Mouse (Mus musculus) 3T3-L1 (cell line): ENCODE data around the gene Tbx20.

Experiments used
- DNase-seq: peaks from one replicate; pipeline ENCODE4 v3.0.0-alpha.2; 2015; ENCODE audit warnings: low read depth, low spot score

Gene Tbx20

DNA sequence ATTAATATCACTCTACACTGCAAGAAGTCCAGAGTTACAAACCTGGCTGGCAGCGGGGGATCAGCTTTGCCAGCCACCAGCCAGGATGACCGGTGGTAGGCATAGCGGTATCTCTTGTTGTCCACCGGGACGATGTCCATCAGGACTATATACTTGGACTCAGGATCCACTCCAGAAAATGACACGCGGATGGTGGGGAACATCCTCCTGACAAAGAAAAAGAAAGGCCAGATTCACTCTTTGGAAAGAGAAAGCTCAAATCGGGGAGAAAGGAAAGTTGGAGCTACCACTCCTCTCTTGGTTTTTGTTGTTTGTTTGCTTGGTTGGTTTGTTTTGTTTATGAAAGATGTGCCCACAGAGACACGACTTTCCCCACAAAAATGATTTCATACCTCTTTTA is 4.5 kb downstream of the Tbx20 start:
- DNase-seq: no peak

DNA sequence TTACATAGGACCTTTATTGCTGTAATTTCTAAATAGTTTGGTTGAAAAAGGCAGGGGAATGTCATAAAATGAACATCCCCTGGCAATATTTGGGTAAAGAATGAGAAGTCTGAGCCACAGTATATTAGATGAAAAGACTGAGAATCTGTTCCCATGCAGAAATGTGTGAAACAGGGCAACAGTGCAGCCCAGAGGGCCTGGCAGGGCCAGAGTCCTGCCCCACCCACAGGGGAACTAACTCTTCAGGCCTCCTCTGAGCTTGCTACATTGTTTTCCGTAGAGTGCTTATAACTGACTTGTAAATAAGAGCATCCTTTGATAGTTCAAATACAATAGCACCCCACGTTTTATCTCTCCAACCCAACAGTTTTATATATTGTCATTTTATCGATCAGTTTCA is 7.0 kb downstream of the Tbx20 start:
- DNase-seq: no peak

DNA sequence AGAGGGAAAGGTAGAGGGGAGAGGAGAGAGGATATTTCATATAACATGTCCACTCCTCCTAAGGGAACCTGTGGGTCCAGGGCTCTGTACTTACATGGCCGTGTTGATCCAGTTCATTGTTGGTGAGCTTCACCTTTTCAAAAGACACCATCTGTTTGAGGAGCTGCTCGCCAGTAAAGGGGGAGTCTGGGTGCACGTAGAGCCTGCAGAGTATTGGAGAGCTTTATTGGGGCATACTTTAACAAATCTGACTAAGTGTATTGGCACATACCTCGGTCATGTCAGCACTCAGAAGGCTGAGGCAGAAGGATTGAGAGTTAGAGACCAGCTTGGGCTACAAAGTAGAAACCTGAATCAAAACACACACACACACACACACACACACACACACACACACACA is 8.5 kb downstream of the Tbx20 start:
- no peak for DNase-seq

DNA sequence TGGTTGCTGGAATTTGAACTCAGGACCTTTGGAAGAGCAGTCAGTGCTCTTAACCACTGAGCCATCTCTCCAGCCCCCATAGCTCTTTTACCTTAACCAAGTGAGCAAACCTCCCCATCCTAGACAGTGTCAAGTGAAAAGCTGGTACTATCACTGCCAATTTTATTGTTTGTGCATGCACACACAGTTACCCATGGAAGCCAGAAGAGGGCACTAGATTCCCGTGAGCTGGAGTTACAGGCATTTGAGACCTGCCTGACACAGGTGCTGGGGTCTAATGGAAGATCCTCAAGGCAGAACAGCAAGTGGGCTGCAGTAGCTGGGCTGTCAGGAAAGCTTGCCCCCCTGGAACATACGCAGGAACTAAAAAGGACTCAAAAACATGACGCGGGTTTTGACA is 13.6 kb downstream of the Tbx20 start:
- DNase-seq: peak; percentile 41

DNA sequence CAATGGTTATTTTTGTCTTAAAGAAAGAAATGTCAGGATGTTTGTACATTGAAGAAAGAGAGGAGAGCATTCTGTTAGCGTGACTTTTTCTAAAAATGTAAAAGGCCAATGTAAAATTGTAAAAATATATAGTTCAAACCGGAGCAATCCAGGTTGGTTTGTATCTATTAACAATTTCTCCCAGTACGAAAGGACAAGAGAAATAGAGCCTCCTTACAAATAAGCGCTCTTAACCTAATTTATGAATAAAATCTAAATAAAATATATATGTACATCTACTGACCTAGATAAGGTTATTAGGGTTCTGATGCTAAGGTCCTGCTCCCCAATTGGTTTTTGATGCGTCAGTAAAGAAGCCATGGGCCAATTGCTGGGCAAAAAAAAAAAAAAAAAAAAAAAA is 29.1 kb downstream of the Tbx20 start:
- no peak for DNase-seq

DNA sequence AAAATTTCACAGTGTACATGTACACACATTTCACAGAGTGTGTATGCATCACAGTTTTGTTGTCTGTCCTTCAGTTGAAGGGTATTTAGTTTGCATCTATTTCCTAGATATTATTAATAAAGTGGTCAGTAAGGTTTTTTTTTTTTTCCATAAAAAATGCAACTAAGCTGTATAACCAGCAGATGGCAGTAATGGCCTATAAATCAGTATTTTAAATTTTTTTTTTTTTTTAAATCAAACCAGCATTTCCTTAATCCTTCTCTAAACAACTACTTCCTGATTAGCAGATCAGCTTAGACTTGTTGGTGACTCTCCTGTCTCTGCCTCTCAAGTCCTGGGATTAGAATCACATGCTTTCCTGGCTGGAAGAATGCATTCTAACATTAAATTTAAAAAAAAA is 72.9 kb downstream of the Tbx20 start:
- DNase-seq: peak; percentile 30

DNA sequence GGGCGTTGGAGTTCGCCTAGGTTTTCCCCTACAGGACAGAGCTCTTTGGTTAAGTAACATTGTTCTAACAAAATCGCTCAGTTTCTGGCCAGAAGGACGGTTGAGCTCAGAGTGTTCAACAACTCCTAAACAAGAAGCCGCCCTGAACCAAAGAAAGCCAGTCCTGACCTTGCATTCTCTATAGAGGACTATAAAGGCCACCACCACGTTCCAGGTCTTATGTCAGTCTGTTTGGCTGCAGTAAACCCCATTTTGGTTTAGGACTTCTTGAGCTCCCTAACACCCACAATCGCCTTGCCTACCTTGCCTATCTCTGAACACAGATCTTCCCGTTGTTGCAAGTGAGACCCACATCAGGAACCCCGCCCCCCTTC is 77.7 kb downstream of the Tbx20 start:
- no peak for DNase-seq

DNA sequence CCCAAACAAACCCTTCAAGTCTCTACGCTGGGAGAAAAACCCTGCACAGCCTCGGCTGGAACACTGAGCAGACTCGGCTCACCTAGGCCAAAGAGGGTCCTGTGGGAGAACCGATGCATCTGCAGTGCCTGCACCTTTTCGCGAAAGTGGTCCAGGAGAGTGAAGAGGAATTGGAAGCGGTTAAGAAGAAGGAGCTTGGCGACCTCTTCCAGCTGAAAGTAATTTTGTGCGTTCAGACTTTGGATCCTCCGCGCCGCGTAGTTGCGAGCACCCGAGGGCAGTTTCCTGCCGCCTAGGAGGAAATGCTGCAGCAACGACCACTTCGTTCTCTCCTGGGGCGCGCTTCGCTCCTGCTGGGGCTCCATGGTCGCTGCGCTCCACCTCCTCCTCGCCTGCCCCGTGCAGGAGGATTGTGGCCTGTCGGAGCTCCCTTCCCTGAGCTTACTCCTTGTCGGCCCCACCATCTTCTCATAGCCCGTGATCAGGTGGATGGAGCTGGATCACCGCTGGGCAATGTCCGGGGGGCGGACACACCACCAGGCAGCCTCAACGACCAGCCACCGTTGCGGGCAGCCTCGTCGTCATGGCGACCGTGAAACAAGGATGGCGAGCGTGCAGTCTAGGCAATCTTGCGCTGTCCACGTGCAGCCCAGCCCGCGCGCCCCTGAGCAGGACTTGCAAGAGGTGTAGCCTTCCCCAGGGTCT is 78.3 kb downstream of the Tbx20 start, which contains the start of gene Dpy19l2:
Gene Dpy19l2, minus strand, starts transcription at position 594 of the 705 bp plus-strand sequence.
- no peak for DNase-seq
